Mouse (Mus musculus) liver, embryonic 11.5 days (tissue): Measurements from ENCODE around the gene Tmem88. TPM values are rescaled to one million over a fixed set of nuclear protein-coding genes. Genes with fewer than 3 reads are reported as not detected.

Experiments used
- ATAC-seq: fragments of 200-750 bp; cut with Nextera tagmentation; replicated peaks from 2 replicates; pipeline ENCODE4 v1.8.0; 2017; ENCODE audit warnings: moderate number of reproducible peaks, mild to moderate bottlenecking, moderate TSS enrichment, moderate library complexity; ENCODE audit not compliant: low FRiP score
- DNase-seq: peaks from one replicate; pipeline ENCODE4 v3.0.0-alpha.2; 2017; ENCODE audit warnings: low spot score
- H3K27ac ChIP-seq: fragments of 300-500 bp; sonication (generic); 2 replicates; pipeline ENCODE4 v1.5.1; 2014; ENCODE audit warnings: mild to moderate bottlenecking, low read depth, low read length, control low read depth
- H3K27me3 ChIP-seq: fragments of 300-500 bp; sonication (generic); replicated peaks from 2 replicates; pipeline ENCODE4 v1.6.1; 2014; ENCODE audit warnings: low read length, mixed read lengths; ENCODE audit not compliant: control insufficient read depth, insufficient read depth
- H3K36me3 ChIP-seq: fragments of 300-500 bp; sonication (generic); 2 replicates; pipeline ENCODE4 v1.6.1; 2014; ENCODE audit warnings: mild to moderate bottlenecking, low read length, moderate library complexity, mixed read lengths; ENCODE audit not compliant: control insufficient read depth, insufficient read depth
- H3K4me1 ChIP-seq: fragments of 300-500 bp; sonication (generic); replicated peaks from 2 replicates; pipeline ENCODE4 v1.6.1; 2014; ENCODE audit warnings: low read length, mixed read lengths; ENCODE audit not compliant: control insufficient read depth, insufficient read depth
- H3K4me2 ChIP-seq: fragments of 300-500 bp; sonication (generic); 2 replicates; pipeline ENCODE4 v1.6.1; 2014; ENCODE audit warnings: mild to moderate bottlenecking, control low read depth, moderate library complexity
- H3K4me3 ChIP-seq: fragments of 300-500 bp; sonication (generic); 2 replicates; pipeline ENCODE4 v1.5.1; 2014; ENCODE audit warnings: low read depth, low read length, control low read depth
- H3K9ac ChIP-seq: fragments of 300-500 bp; sonication (generic); 2 replicates; pipeline ENCODE4 v1.6.1; 2014; ENCODE audit warnings: low read depth, low read length, control low read depth
- H3K9me3 ChIP-seq: fragments of 300-500 bp; sonication (generic); 2 replicates; pipeline ENCODE4 v1.6.1; 2016; ENCODE audit warnings: low read length, inconsistent platforms, mixed read lengths; ENCODE audit not compliant: control insufficient read depth
- WGBS: fragments of 180-500 bp; shearing (Covaris S2); extraction: QIAGEN DNeasy Blood & Tissue Kit; methylation state at CpG from one replicate; pipeline ENCODE4 v1.1.7; 2014; 5-methylcytosine and 5-hydroxymethylcytosine counted together
- polyA plus RNA-seq: library from polyadenylated mRNA; unstranded; fragments of >200 nt; fragmentation: Nextera tagmentation; extraction: Ambion mirVana; gene quantifications from 2 replicates; pipeline ENCODE4 v1.2.1, GENCODE M21; 2014

The Tmem88 gene
- polyA plus RNA-seq, 1 experiment from 2014 or later = 26.2 TPM

- peak overlapping the region; percentile 54 for H3K27ac ChIP-seq
- H3K4me3 ChIP-seq = peak overlapping the region; percentile 88
- H3K36me3 ChIP-seq = peaks cover 6% of the 10 kb centered on the region; the same call in 1 of the 2 replicates
- ATAC-seq (peak; percentile 71), DNase-seq (peak; percentile 80)
- peaks cover 40% of the 10 kb centered on the region for H3K4me1 ChIP-seq
- peak overlapping the region; percentile 98 for H3K4me2 ChIP-seq
- H3K9ac ChIP-seq = peak overlapping the region; percentile 39
- peaks cover 18% of the 10 kb centered on the region for H3K27me3 ChIP-seq
- 3% methylated on average over 26 of the region's 26 CpGs for WGBS
- H3K9me3 ChIP-seq = no peaks in the 10 kb centered on the region
Observed at GRCm38 (mm10) chr11:69366157-69366854, 31.7 kb downstream of the Tmem88 start.

DNA sequence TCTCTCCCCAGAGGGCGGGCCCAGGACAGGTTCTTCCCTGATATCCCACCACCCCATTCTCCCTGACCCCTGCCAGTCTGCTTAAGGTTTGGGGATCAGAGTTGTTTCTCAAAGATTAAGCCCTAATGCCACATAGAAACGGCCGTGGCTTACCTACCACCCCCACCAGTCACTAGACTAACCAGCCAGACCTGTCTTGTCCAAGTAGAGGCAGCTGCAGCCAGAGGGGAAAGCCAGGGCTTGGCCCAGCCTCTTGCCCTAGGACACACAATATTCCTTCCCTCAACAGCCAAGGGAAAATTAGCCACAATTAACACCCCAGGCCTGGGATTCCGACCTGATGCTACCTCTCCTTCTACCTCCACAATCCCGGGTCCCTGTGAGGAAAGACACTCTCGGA, 32.3 kb downstream of the Tmem88 start:
- Histone ChIP-seq H3K4me1 (peaks cover 35% of the 10 kb centered on the region), H3K27ac (peak overlapping the region; percentile 54), H3K36me3 (peaks cover 6% of the 10 kb centered on the region; the same call in 1 of the 2 replicates), H3K4me3 (peak overlapping the region; percentile 88), H3K27me3 (peaks cover 18% of the 10 kb centered on the region), H3K9ac (peak overlapping the region; percentile 39), H3K9me3 (no peaks in the 10 kb centered on the region), H3K4me2 (peak overlapping the region; percentile 98)
- ATAC-seq (no peak), DNase-seq (no peak)
- 40% methylated on average over 6 of the region's 6 CpGs for WGBS

DNA sequence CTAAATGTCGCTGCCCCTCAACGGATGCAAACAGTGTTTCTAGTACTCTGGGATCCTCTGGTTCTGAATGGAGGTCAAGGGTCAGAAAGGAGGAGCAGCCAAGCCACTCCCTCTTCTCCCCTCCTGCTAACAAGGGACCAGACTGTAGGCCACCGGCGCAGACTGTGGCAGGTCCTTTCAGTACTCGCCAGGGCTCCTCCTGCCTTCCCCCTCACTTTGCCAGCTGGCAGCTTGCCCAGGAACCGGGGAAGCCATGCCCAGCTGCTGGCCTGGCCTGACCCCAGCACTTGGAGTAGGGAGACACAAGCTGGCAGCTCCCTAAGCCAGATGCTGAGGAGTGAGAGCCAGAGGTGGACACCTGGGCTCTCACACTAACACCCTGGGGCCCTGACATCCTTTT, 33.1 kb downstream of the Tmem88 start:
- H3K36me3 ChIP-seq = peaks cover 9% of the 10 kb centered on the region; the same call in 1 of the 2 replicates
- no peak for ATAC-seq
- peaks cover 23% of the 10 kb centered on the region for H3K27me3 ChIP-seq
- H3K9me3 ChIP-seq = no peaks in the 10 kb centered on the region
- no peak overlapping the region for H3K9ac ChIP-seq
- peaks cover 32% of the 10 kb centered on the region for H3K4me1 ChIP-seq
- no peak overlapping the region for H3K4me3 ChIP-seq
- no peak for DNase-seq
- H3K4me2 ChIP-seq = peak overlapping the region; percentile 36
- peak overlapping the region; percentile 5; the same call in 1 of the 2 replicates for H3K27ac ChIP-seq
- 16% methylated on average over 6 of the region's 6 CpGs for WGBS

- Histone ChIP-seq H3K9me3 (no peaks in the 10 kb centered on the region), H3K9ac (no peak overlapping the region), H3K4me3 (no peak overlapping the region), H3K36me3 (peaks cover 9% of the 10 kb centered on the region; the same call in 1 of the 2 replicates), H3K4me2 (peak overlapping the region; percentile 36), H3K4me1 (peaks cover 32% of the 10 kb centered on the region), H3K27ac (0 out of 2 replicates have a peak overlapping the region, but pooled peaks have one; percentile 5), H3K27me3 (peaks cover 24% of the 10 kb centered on the region)
- DNase-seq = no peak
- 53% methylated on average over 8 of the region's 8 CpGs for WGBS
- no peak for ATAC-seq
Observed at GRCm38 (mm10) chr11:69364376-69364775, 33.7 kb downstream of the Tmem88 start.

- Histone ChIP-seq H3K27ac (no peak overlapping the region), H3K36me3 (peaks cover 17% of the 10 kb centered on the region), H3K4me2 (no peak overlapping the region), H3K4me3 (no peak overlapping the region), H3K27me3 (peaks cover 14% of the 10 kb centered on the region), H3K4me1 (peaks cover 21% of the 10 kb centered on the region), H3K9ac (no peak overlapping the region), H3K9me3 (no peaks in the 10 kb centered on the region)
- no peak for ATAC-seq
- WGBS = 77% methylated on average over 2 of the region's 2 CpGs
- no peak for DNase-seq
Observed at GRCm38 (mm10) chr11:69362479-69362878, 35.6 kb downstream of the Tmem88 start.

- Histone ChIP-seq H3K4me1 (peaks cover 19% of the 10 kb centered on the region), H3K4me2 (no peak overlapping the region), H3K9me3 (no peaks in the 10 kb centered on the region), H3K27me3 (peaks cover 12% of the 10 kb centered on the region), H3K9ac (no peak overlapping the region), H3K27ac (no peak overlapping the region), H3K36me3 (peaks cover 19% of the 10 kb centered on the region), H3K4me3 (no peak overlapping the region)
- ATAC-seq (no peak), DNase-seq (no peak)
- WGBS = 75% methylated on average over 7 of the region's 7 CpGs
Observed at GRCm38 (mm10) chr11:69362021-69362420, 36.0 kb downstream of the Tmem88 start.

DNA sequence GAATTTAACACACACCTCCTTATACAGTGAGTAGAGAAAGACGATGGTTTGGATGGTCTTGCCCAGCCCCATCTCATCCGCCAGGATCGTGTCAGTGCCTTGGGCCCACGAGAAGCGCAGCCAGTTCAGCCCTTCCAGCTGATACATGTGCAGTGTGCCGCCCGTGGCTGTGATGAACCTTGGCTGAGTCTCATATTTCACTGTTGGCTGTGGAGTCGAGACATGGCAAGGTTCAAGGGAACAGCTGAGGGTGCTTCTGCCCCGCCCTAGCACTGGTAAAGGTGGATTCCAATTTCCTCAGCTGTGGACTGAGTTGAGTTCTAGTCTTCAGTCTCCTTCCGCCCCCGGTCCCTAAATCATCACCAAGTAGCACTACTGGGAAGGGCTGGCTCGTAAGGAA, 40.3 kb downstream of the Tmem88 start:
- H3K9ac ChIP-seq = no peak overlapping the region

GRCm38 (mm10) chr11:69356544-69356943, 41.5 kb downstream of the Tmem88 start:
- H3K27ac ChIP-seq = no peak overlapping the region
- no peaks in the 10 kb centered on the region for H3K4me1 ChIP-seq
- H3K9me3 ChIP-seq = no peaks in the 10 kb centered on the region
- no peak for DNase-seq
- no peak overlapping the region for H3K4me2 ChIP-seq
- 93% methylated on average over 5 of the region's 5 CpGs for WGBS
- H3K9ac ChIP-seq = no peak overlapping the region
- H3K27me3 ChIP-seq = peaks cover 6% of the 10 kb centered on the region
- H3K36me3 ChIP-seq = peaks cover 19% of the 10 kb centered on the region
- ATAC-seq = no peak
- no peak overlapping the region for H3K4me3 ChIP-seq

More for the DNA sequence above, 40.3 kb downstream of the Tmem88 start:
- Histone ChIP-seq H3K9me3 (no peaks in the 10 kb centered on the region), H3K4me3 (no peak overlapping the region), H3K4me1 (no peaks in the 10 kb centered on the region), H3K4me2 (no peak overlapping the region), H3K27ac (no peak overlapping the region), H3K36me3 (peaks cover 20% of the 10 kb centered on the region), H3K27me3 (peaks cover 6% of the 10 kb centered on the region)
- 85% methylated on average over 12 of the region's 12 CpGs for WGBS
- DNase-seq (no peak), ATAC-seq (no peak)
